Comparison of ENCODE assay signal across 9 mouse cellular contexts in the genomic region with DNA sequence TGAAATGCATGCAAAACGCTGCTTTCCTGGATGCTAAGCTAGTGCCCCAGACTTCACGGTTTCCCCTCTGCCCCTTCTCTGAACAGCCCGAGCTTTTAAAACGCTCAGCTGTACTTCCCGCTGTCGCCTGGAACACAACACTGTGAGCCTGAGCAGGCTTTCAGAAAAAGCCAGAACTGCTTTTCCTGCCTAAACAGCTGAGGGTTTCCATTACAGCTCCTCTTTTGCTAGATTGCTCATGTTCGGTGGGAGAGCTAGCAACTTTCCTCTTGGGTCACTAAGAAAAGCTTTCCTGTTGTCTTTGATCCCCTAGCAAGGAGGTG. TPM values are rescaled to one million over a fixed set of nuclear protein-coding genes. Genes with fewer than 3 reads are reported as not detected.
DNase-seq lines count a peak whose midpoint lies in the region; ATAC-seq and TF ChIP-seq lines count a peak whose summit lies in the region.
"Had no signal": no experiment of that assay in that cellular context is flagged by ENCODE, and none has a peak within 500 bp of the region (broad histone marks: within the 10 kb centered on the region; RNA-seq: fewer than 3 reads in every experiment).

No protein-coding gene starts in this region.

- peak overlapping the region; percentile 80 for H3K4me2 ChIP-seq in heart, embryonic 16.5 days (ENCODE audit: low read depth, low read length)
- H3K4me2 ChIP-seq in forebrain, postnatal 0 days (ENCODE audit: low read depth), result peak overlapping the region; percentile 58

- no peak overlapping the region for H3K9ac ChIP-seq in heart, embryonic 16.5 days (ENCODE audit: low read length)
- no peak overlapping the region for H3K9ac ChIP-seq in forebrain, postnatal 0 days

- TF ChIP-seq POLR2A in cortical plate, adult 2 months (IDR thresholded peaks at IDR 0.05; ENCODE audit: extremely low read depth, insufficient read depth, low read length), result no peak

- H3K27me3 ChIP-seq in heart, embryonic 16.5 days (ENCODE audit: control insufficient read depth, insufficient read depth, low read length), result peaks cover 2% of the 10 kb centered on the region; the same call in 1 of the 2 replicates
- 0 out of 2 replicates have a peak, but pooled peaks cover 2% of the 10 kb centered on the region for H3K27me3 ChIP-seq in forebrain, postnatal 0 days (ENCODE audit: insufficient read depth, low read length)

- ATAC-seq in heart, embryonic 16.5 days (replicated peaks; ENCODE audit: extremely low read depth, insufficient read depth, low FRiP score), result no peak
- ATAC-seq in forebrain, postnatal 0 days, result peak; percentile 66
- ATAC-seq in megakaryocyte-erythroid progenitor cell, adult 5-6 weeks (replicated peaks; ENCODE audit: low FRiP score, low TSS enrichment, poor library complexity, severe bottlenecking), result 0 out of 2 replicates have a peak, but pooled peaks have one; percentile 25

- DNase-seq in heart, adult 9 months (ENCODE audit: low spot score in 2 of 2), result no peak
- DNase-seq in forebrain, postnatal 0 days, result peak; percentile 67
- DNase-seq in spleen, postnatal 10 days (ENCODE audit: low spot score in 2 of 2), result no peak
- DNase-seq in natural killer cell, adult 2 months (ENCODE audit: low spot score in 2 of 2), result no peak
- DNase-seq in spleen, adult 18-20 months, result no peak

- no peaks in the 10 kb centered on the region for H3K36me3 ChIP-seq in heart, embryonic 16.5 days (ENCODE audit: control insufficient read depth, insufficient read depth)
- H3K36me3 ChIP-seq in forebrain, postnatal 0 days (ENCODE audit: insufficient read depth), result no peaks in the 10 kb centered on the region

- no peaks in the 10 kb centered on the region for H3K9me3 ChIP-seq in heart, embryonic 16.5 days (replicated peaks; ENCODE audit: control insufficient read depth, low read length)
- no peaks in the 10 kb centered on the region for H3K9me3 ChIP-seq in forebrain, postnatal 0 days (ENCODE audit: low read length)

- no peak overlapping the region for H3K27ac ChIP-seq in heart, embryonic 16.5 days (ENCODE audit: low read length)
- H3K27ac ChIP-seq in cortical plate, adult 2 months (ENCODE audit: insufficient read depth, low read length), result no peak overlapping the region
- H3K27ac ChIP-seq in forebrain, postnatal 0 days (ENCODE audit: low read depth, low read length), result no peak overlapping the region

- peak overlapping the region; percentile 58 for H3K4me3 ChIP-seq in heart, embryonic 16.5 days (ENCODE audit: low read length)
- peak overlapping the region; percentile 46 for H3K4me3 ChIP-seq in cortical plate, adult 2 months (ENCODE audit: insufficient read depth, low read length)
- peak overlapping the region; percentile 44 for H3K4me3 ChIP-seq in forebrain, postnatal 0 days (ENCODE audit: low read depth, low read length)

- TF ChIP-seq CTCF in cortical plate, adult 2 months (IDR thresholded peaks at IDR 0.05; ENCODE audit: extremely low read depth, insufficient read depth, low read length), result no peak
- no peak for TF ChIP-seq CTCF in forebrain, postnatal 0 days (IDR thresholded peaks at IDR 0.05; ENCODE audit: low read depth)

- WGBS in heart, embryonic 16.5 days, result 20% methylated on average over 7 of the region's 7 CpGs
- WGBS in forebrain, postnatal 0 days, result 27% methylated on average over 7 of the region's 7 CpGs

- no peaks in the 10 kb centered on the region for H3K4me1 ChIP-seq in heart, embryonic 16.5 days (ENCODE audit: control insufficient read depth, insufficient read depth, low read length)
- H3K4me1 ChIP-seq in cortical plate, adult 2 months (ENCODE audit: control insufficient read depth, insufficient read depth, low read length), result no peaks in the 10 kb centered on the region
- no peaks in the 10 kb centered on the region for H3K4me1 ChIP-seq in forebrain, postnatal 0 days (ENCODE audit: insufficient read depth)

RNA-seq across cellular contexts. Expression of gene Rtl4, which starts 1.1 kb away (rescaled TPM):
- 0.27 and 0.45 TPM in 2 replicates for polyA plus RNA-seq in heart, embryonic 16.5 days (2015; fragmentation: Nextera tagmentation; extraction: Ambion mirVana)
- 1.6 and 1.7 TPM in 2 replicates for polyA plus RNA-seq in cortical plate, adult 2 months (2012; rRNA removed)
- 0.85 and 2.2 TPM in 2 replicates for total RNA-seq in forebrain, postnatal 0 days (2014; rRNA removed)
- 1.1 and 1.4 TPM in 2 replicates for polyA plus RNA-seq in forebrain, postnatal 0 days (2015; fragmentation: Nextera tagmentation; extraction: Ambion mirVana)
- not detected in 2 replicates for total RNA-seq in megakaryocyte-erythroid progenitor cell, adult 5-6 weeks (2014; fragmentation: Nextera tagmentation)
- not detected in 2 replicates for total RNA-seq in megakaryocyte-erythroid progenitor cell, adult 5-6 weeks (2017)
- total RNA-seq: ES-E14 had no signal

RNA-seq across cellular contexts. Expression of gene Trpc5, which starts 1.8 kb away (rescaled TPM):
- 0.05 and 0.08 TPM in 2 replicates for polyA plus RNA-seq in heart, embryonic 16.5 days (2015; fragmentation: Nextera tagmentation; extraction: Ambion mirVana)
- polyA plus RNA-seq in cortical plate, adult 2 months (2012; rRNA removed), result 3.4 and 3.9 TPM in 2 replicates
- 15.3 and 17.5 TPM in 2 replicates for total RNA-seq in forebrain, postnatal 0 days (2014; rRNA removed)
- polyA plus RNA-seq in forebrain, postnatal 0 days (2015; fragmentation: Nextera tagmentation; extraction: Ambion mirVana), result 2.8 and 3.8 TPM in 2 replicates
- not detected in 2 replicates for total RNA-seq in megakaryocyte-erythroid progenitor cell, adult 5-6 weeks (2014; fragmentation: Nextera tagmentation)
- not detected in 2 replicates for total RNA-seq in megakaryocyte-erythroid progenitor cell, adult 5-6 weeks (2017)
